Mouse (Mus musculus) midbrain, embryonic 14.5 days (tissue): ENCODE data around the gene Fosb. TPM values are rescaled to one million over a fixed set of nuclear protein-coding genes. Genes with fewer than 3 reads are reported as not detected.

ENCODE experiments used
- ATAC-seq: fragments of 200-750 bp; cut with Nextera tagmentation; 2 replicates; pipeline ENCODE4 v1.8.0; 2017; ENCODE audit warnings: moderate number of reproducible peaks, moderate library complexity; ENCODE audit not compliant: low FRiP score, low TSS enrichment
- DNase-seq: peaks from one replicate; pipeline ENCODE4 v3.0.0-alpha.2; 2015
- H3K27ac ChIP-seq: fragments of 300-500 bp; sonication (generic); replicated peaks from 2 replicates; pipeline ENCODE4 v1.5.1; 2014; ENCODE audit warnings: mild to moderate bottlenecking, low read depth, low read length, moderate library complexity
- H3K27me3 ChIP-seq: fragments of 300-500 bp; sonication (generic); 2 replicates; pipeline ENCODE4 v1.6.1; 2014; ENCODE audit warnings: low read length, control low read depth, mixed read lengths; ENCODE audit not compliant: control insufficient read depth, insufficient read depth
- H3K36me3 ChIP-seq: fragments of 300-500 bp; sonication (generic); 2 replicates; pipeline ENCODE4 v1.6.1; 2014; ENCODE audit warnings: low read length, control low read depth; ENCODE audit not compliant: control insufficient read depth, insufficient read depth
- H3K4me1 ChIP-seq: fragments of 300-500 bp; sonication (generic); 2 replicates; pipeline ENCODE4 v1.6.1; 2014; ENCODE audit warnings: mild to moderate bottlenecking, antibody characterized with exemption, low read length, control low read depth; ENCODE audit not compliant: control insufficient read depth, insufficient read depth
- H3K4me2 ChIP-seq: fragments of 300-500 bp; sonication (generic); 2 replicates; pipeline ENCODE4 v1.6.1; 2014; ENCODE audit warnings: mild to moderate bottlenecking, low read length, moderate library complexity
- H3K4me3 ChIP-seq: fragments of 300-500 bp; sonication (generic); replicated peaks from 2 replicates; pipeline ENCODE4 v1.5.1; 2014; ENCODE audit warnings: low read depth, low read length
- H3K9ac ChIP-seq: fragments of 300-500 bp; sonication (generic); replicated peaks from 2 replicates; pipeline ENCODE4 v1.6.1; 2014; ENCODE audit warnings: mild to moderate bottlenecking, low read length, moderate library complexity
- H3K9me3 ChIP-seq: fragments of 300-500 bp; sonication (generic); 2 replicates; pipeline ENCODE4 v1.6.1; 2016; ENCODE audit warnings: low read length, control low read depth, mixed read lengths; ENCODE audit not compliant: control insufficient read depth
- WGBS: fragments of 180-500 bp; shearing (Covaris S2); extraction: QIAGEN DNeasy Blood & Tissue Kit; methylation state at CpG from one replicate; pipeline ENCODE4 v1.1.7; 2014; 5-methylcytosine and 5-hydroxymethylcytosine counted together
- polyA plus RNA-seq: library from polyadenylated mRNA; unstranded; fragments of >200 nt; fragmentation: Nextera tagmentation; extraction: Ambion mirVana; gene quantifications from 2 replicates; pipeline ENCODE4 v1.2.1, GENCODE M21; 2014

The Fosb gene
- polyA plus RNA-seq, 1 experiment from 2014 or later = not detected

- Histone ChIP-seq H3K9ac (no peak overlapping the region), H3K4me3 (no peak overlapping the region), H3K27me3 (no peaks in the 10 kb centered on the region), H3K4me2 (no peak overlapping the region), H3K4me1 (peaks cover 11% of the 10 kb centered on the region), H3K9me3 (no peaks in the 10 kb centered on the region), H3K27ac (no peak overlapping the region), H3K36me3 (peaks cover 53% of the 10 kb centered on the region)
- ATAC-seq (no peak), DNase-seq (no peak)
- WGBS = 91% methylated on average over 13 of the region's 13 CpGs
These were observed 39.5 kb upstream of the Fosb start for GRCm38 (mm10) chr7:19349188-19349915.

DNA sequence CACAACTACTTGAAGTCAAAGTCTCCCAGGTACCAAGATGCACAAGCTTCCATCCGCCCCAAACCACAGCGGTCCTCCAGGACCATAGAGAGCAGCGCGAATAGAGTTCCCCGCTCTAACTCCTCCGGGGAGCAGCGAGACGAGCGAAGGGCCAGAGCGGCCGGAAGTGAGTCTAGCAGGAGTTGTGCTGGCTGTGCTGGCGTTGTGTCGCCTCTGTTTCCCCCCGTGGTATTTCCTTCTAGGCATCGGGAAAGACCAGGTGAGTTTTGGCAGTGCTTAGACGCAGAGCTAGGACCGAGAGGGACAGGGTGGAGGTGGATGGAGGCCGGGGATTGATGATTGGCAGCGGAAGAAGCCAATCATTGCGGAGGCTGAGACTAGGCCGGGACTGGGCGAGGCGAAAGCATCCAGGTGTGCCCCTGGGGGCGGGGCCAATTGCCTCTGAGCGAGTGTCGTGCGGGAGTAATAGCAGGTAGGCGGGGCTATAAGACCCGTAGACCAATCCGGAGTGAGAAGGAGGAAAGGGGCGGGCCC is 35.2 kb upstream of the Fosb start:
- ATAC-seq (peak; percentile 94), DNase-seq (peak; percentile 98)
- Histone ChIP-seq H3K4me2 (peak overlapping the region; percentile 84), H3K27me3 (peaks cover 8% of the 10 kb centered on the region; the same call in 1 of the 2 replicates), H3K4me1 (peaks cover 28% of the 10 kb centered on the region), H3K27ac (peak overlapping the region; percentile 82), H3K4me3 (peak overlapping the region; percentile 59), H3K9ac (peak overlapping the region; percentile 67), H3K36me3 (peaks cover 18% of the 10 kb centered on the region), H3K9me3 (no peaks in the 10 kb centered on the region)
- under 1% methylated on average over 31 of the region's 31 CpGs for WGBS

DNA sequence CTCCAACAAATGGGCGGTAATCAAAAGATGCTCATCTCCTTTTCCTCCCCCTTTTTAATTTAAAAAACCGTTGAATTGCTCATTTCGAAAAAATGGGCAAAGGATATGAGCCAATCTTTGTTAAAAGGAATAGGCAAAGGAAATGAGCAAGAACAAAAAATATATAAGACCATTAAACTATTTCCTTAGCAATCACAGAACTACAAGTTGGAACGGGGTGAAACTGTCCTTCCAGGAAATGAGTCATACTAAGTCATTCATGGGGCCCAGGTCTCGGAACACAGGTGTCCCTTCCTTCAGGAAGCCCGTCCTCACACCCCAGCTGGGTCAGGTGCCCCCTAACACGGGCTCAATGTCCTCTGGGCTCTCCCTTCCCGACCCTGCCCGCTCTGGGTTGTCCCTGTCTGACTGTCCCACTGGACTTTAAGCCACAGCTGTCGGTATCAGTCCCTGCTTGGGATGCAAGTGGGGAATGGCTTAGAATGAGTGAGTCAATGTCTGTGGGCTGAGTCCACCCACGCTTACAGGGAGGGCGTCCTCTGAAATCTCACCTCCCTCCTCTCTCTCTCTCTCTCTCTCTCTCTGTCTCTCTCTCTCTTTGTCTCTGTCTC is 34.5 kb upstream of the Fosb start, which contains the start of gene Ercc1:
Ercc1 (plus strand) TSS at position 542 of the 611 bp plus-strand sequence.
- Histone ChIP-seq H3K36me3 (peaks cover 13% of the 10 kb centered on the region), H3K4me1 (peaks cover 28% of the 10 kb centered on the region), H3K27ac (peak within 1 kb of the TSS; percentile 82), H3K9me3 (no peaks in the 10 kb centered on the region), H3K4me2 (peak within 1 kb of the TSS; percentile 84), H3K9ac (peak within 1 kb of the TSS; percentile 67), H3K4me3 (peak within 1 kb of the TSS; percentile 59), H3K27me3 (peaks cover 8% of the 10 kb centered on the region; the same call in 1 of the 2 replicates)
- 21% methylated on average over 12 of the region's 12 CpGs for WGBS
- 0 out of 2 replicates have a peak, but pooled peaks have one; percentile 6 for ATAC-seq
- DNase-seq = no peak

DNA sequence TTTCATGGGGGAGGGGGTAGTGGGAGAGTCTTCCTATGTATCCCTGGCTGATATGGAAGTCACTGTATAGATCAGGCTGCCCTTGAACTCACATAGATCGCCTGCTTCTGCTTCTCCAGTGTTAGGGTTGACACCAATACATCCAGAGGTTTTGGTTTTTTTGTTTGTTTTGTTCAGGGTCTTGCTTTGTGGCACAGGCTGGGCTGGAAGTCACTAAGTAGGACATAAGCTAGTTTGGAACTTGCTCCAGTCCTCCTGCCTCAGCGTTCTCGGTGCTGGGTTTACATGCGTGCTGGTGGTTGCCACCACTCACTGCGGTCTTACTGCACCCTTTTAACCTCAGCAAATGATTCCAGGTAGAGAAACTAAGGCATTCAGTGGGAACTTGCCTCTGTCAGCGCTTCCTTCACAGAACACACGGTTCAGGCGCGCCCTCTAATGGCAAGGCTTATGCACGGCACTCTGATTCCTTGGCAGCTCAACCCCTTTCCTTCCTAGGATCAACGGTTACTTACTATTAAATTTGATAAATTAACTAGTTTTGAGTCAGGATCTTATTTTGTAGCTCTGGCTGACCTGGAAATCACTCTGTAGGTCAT is 33.5 kb upstream of the Fosb start:
- Histone ChIP-seq H3K4me3 (no peak overlapping the region), H3K36me3 (peaks cover 3% of the 10 kb centered on the region), H3K27ac (no peak overlapping the region), H3K9me3 (no peaks in the 10 kb centered on the region), H3K4me2 (peak overlapping the region; percentile 86), H3K27me3 (peaks cover 8% of the 10 kb centered on the region; the same call in 1 of the 2 replicates), H3K9ac (no peak overlapping the region), H3K4me1 (peaks cover 28% of the 10 kb centered on the region)
- ATAC-seq = no peak
- 1% methylated on average over 11 of the region's 11 CpGs for WGBS
- DNase-seq = peak; percentile 89

DNA sequence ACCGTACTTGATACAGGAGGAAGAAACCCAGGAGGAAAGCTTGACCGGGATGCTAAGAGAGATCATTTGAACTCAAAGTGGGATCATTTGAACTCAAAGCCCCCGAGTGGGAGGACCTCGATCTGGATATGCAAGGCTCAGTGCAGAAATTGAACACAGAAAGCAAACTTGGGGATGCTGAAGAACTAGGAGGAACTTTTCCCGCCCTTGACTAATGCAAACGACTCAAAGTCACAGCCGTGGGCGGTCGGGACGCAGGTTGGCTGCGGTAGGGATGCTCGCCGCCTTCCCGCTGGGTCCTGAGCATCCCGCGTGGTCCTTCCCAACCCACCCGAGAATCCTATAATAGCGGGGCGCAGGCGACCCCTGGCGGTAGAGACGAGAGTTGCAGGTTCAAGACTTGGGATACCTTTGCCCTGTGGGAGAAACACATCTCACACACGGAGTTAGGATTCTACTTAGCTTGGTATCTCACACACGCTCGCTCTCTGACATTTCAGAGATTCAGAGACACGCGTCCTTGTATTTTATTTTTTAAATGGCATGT is 32.7 kb upstream of the Fosb start:
- peak overlapping the region; percentile 86 for H3K4me2 ChIP-seq
- no peaks in the 10 kb centered on the region for H3K36me3 ChIP-seq
- no peaks in the 10 kb centered on the region for H3K9me3 ChIP-seq
- DNase-seq (peak; percentile 94), ATAC-seq (no peak)
- peaks cover 8% of the 10 kb centered on the region; the same call in 1 of the 2 replicates for H3K27me3 ChIP-seq
- peak overlapping the region; percentile 44; the same call in 1 of the 2 replicates for H3K9ac ChIP-seq
- WGBS = under 1% methylated on average over 27 of the region's 27 CpGs
- H3K27ac ChIP-seq = no peak overlapping the region
- H3K4me3 ChIP-seq = peak overlapping the region; percentile 36
- peaks cover 28% of the 10 kb centered on the region for H3K4me1 ChIP-seq

- Histone ChIP-seq H3K9ac (peak overlapping the region; percentile 44; the same call in 1 of the 2 replicates), H3K27me3 (peaks cover 8% of the 10 kb centered on the region; the same call in 1 of the 2 replicates), H3K4me1 (peaks cover 28% of the 10 kb centered on the region), H3K27ac (no peak overlapping the region), H3K4me3 (peak overlapping the region; percentile 36), H3K4me2 (peak overlapping the region; percentile 86), H3K36me3 (no peaks in the 10 kb centered on the region), H3K9me3 (no peaks in the 10 kb centered on the region)
- WGBS = 1% methylated on average over 41 of the region's 41 CpGs
- DNase-seq (peak; percentile 25), ATAC-seq (no peak)
These were observed 32.0 kb upstream of the Fosb start for GRCm38 (mm10) chr7:19341761-19342409.

DNA sequence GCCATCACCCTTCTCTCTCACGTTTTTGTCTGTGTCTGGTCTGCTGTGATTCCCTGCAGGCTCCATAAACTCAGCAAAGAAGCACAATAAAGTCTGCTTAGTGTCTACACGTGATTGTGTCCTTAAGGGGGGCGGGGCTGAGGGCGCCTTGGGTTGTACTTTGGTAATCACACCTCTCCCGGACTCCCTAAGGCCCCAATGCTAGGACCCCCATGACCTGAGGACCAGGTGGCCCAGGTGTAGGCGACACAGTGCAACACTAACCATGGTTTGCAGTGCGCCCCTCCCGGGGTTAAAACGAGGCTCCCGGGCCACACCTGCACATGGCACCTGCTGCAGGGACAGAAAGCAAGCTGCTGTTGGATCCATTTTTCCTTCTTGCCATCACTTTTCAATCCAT is 31.4 kb upstream of the Fosb start:
- no peak overlapping the region for H3K9ac ChIP-seq

DNA sequence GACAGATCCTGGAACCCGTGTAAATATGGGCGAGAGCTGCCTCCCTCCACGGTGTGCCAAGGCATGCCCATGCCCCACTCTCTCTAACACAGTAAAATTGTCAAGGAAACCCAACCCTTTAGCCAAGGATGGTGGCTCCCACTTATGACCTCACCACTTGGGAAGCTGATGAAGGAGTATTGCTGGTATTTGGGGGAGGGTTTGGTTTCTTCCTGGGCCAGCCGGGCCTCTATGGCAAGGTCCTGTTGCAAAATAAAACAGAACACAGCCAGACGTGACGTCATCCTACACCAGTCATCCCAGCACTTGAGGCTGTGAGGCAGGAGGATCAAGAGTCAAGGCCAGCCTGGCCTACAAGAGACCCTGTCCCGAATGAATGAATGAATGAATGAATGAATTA is 28.7 kb upstream of the Fosb start:
- H3K36me3 ChIP-seq = no peaks in the 10 kb centered on the region
- no peak for ATAC-seq

More for the DNA sequence above, 31.4 kb upstream of the Fosb start:
- WGBS = 27% methylated on average over 10 of the region's 10 CpGs
- Histone ChIP-seq H3K27ac (no peak overlapping the region), H3K4me3 (no peak overlapping the region; the same call in 1 of the 2 replicates), H3K36me3 (no peaks in the 10 kb centered on the region), H3K4me1 (peaks cover 28% of the 10 kb centered on the region), H3K27me3 (peaks cover 8% of the 10 kb centered on the region; the same call in 1 of the 2 replicates), H3K4me2 (peak overlapping the region; percentile 86), H3K9me3 (no peaks in the 10 kb centered on the region)
- no peak for ATAC-seq
- DNase-seq = no peak

More for the DNA sequence above, 28.7 kb upstream of the Fosb start:
- DNase-seq = no peak
- Histone ChIP-seq H3K27me3 (peaks cover 8% of the 10 kb centered on the region; the same call in 1 of the 2 replicates), H3K4me3 (no peak overlapping the region), H3K27ac (no peak overlapping the region), H3K9me3 (no peaks in the 10 kb centered on the region), H3K4me2 (no peak overlapping the region), H3K9ac (no peak overlapping the region), H3K4me1 (peaks cover 16% of the 10 kb centered on the region)
- WGBS = 82% methylated on average over 7 of the region's 7 CpGs
